Mouse (Mus musculus) lung, postnatal 0 days (tissue): ENCODE measurements around the gene Myl12a.

Experiments
- CTCF ChIP-seq: IDR thresholded peaks from 2 replicates; pipeline ENCODE4 v1.5.1; 2016; ENCODE audit warnings: antibody characterized with exemption, mild to moderate bottlenecking
- EP300 ChIP-seq: IDR thresholded peaks from 2 replicates; pipeline ENCODE4 v1.6.1; 2016; ENCODE audit warnings: antibody characterized with exemption, mild to moderate bottlenecking, control low read depth

- TF ChIP-seq CTCF: no peak
- no peak for TF ChIP-seq EP300
These were observed 20.2 kb upstream of the Myl12a start for GRCm38 (mm10) chr17:71022841-71023240.
